Mouse (Mus musculus) MN1 (cell line): Measurements from ENCODE around the gene Lrtm2.
"Not testable (repeated sequence)": the region's sequence is repeated elsewhere in the genome, so short reads cannot be mapped to it uniquely, and the experiment has no call there.

ENCODE experiments used
- DNase-seq: peaks from one replicate; pipeline ENCODE4 v3.0.0-alpha.2; 2016; ENCODE audit warnings: low spot score

Gene Lrtm2

GRCm38 (mm10) chr6:119330506-119330905 is at the start of gene Lrtm2:
Gene Lrtm2 (minus strand): TSS chr6:119330766.
- DNase-seq: no peak

DNA sequence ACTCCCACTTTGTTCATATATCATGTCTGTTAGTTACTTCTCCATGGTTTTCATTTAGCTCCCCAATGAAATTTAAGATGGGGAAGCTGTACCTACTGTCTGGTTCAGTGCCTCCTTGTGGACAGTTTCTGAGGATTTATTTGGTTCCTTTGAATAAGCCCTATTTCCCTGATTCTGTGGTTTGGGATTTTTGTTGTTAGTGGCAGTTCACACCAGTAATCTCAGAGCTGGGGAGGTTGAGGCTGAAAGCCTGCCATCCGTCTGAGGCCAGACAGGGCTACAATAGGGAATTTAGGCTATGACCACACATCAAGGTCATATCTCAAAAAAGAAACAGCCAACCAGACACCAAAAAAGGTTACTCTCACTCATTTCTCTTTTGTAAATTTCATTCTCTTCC is 48.1 kb upstream of the Lrtm2 start:
- no peak for DNase-seq

DNA sequence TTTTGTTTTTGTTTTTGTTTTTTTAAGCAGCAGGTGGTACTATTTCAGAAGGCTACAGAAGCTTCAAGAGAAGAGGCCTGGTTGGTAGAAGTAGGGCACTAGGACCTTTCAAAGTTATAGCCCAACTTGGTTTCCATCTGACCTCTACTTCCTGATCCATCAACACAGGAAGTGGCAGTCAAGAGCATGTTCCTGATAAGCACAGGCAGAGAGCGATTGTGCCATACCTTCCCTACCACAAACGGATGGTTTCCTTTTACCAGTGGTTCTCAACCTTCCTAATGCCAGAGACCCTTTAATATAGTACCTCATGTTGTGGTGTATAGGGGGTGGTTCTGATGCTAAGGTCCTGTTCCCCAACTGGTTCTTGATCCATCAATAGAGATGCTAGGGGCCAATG is 47.0 kb upstream of the Lrtm2 start:
- DNase-seq: no peak

DNA sequence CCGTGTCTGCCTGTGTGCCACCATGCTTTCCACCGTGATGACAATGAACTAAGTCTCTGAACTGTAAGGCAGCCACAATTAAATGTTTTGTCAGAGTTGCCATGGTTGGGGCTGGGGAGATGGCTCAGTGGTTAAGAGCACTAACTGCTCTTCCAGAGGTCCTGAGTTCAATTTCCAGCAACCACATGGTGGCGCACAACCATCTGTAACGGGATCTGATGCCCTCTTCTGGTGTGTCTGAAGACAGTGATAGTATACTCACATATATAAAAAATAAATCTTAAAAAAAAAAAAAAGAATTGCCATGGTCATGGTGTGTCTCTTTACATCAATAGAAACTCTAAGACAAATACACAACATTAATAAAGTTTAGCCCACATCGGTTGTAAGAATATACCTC is 44.5 kb upstream of the Lrtm2 start:
- DNase-seq: no peak

DNA sequence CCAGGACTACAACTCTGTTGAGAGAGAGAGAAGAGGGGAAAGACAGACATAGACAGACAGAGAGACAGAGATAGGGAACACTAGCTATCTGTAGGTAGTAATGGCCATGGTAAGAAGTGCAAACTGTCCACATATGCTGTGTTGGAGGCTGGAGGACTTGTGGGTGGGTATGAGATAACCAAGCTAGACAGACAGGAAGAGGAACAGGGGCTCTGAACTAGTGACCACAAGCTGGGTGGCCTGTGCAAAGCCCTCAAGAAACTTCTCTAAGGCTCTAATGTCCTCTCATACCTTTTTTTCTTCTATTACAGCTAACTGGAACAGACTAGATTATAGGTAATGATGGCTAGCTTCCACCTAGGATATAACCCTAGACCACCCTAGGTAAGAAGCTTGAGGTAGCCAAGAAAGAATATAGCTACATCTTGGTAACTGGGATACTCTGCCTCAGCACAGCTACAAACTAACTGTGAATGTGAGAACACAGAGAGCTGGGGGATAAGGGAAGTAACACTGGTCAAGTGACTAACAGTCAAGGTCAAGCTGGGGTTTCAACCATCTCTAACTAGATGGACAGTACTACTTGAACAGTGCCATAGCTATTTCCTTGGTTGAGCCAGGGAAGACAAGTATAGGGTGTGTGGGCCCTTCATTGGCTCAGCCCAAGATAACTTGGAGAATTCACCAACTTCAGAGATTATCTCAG is 42.6 kb upstream of the Lrtm2 start:
- no peak for DNase-seq

- DNase-seq: no peak
Observed at GRCm38 (mm10) chr6:119372237-119372636, 41.7 kb upstream of the Lrtm2 start.

DNA sequence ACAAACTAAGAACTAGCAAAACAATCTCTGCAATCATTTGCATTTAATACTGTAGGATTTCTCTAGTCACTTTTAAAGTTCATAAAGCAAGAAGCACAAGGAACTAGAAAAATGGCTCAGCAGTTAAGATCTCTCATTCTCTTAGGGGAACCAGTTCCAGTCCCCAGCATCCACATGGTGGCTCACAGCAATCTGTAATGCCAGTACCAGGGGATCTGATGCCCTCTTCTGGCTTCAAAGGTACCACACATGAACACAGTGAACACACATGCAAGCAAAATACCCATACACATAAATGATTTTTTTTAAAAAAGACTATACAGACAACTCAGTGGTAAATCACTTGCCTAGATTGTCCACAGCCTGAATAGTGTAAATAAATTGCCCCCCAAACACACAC is 41.1 kb upstream of the Lrtm2 start:
- DNase-seq: no peak

GRCm38 (mm10) chr6:119367382-119367781 is 36.8 kb upstream of the Lrtm2 start:
- no peak for DNase-seq

DNA sequence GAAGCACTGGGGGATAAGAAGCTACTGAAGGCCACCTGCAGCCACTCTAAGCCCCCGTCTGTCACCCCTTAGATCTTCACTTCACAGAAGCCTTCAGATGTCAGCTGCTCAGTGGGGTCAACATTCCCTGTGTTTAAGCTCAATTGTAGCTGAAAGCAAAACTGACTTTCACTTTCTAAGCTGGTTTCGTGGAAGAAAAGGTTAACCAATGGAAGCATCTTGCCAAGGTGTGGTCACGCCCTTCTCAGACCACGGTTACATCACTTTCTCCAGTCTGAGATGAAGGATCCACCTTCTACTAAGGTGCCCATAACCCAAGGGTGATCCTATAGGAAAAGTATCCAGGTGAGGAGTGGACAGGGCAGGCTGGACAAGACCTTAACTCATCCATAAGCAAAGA is 36.2 kb upstream of the Lrtm2 start:
- not testable (repeated sequence) for DNase-seq

GRCm38 (mm10) chr6:119363593-119363992 is 33.0 kb upstream of the Lrtm2 start:
- no peak for DNase-seq

GRCm38 (mm10) chr6:119360925-119361702 is 30.5 kb upstream of the Lrtm2 start:
- DNase-seq: no peak

DNA sequence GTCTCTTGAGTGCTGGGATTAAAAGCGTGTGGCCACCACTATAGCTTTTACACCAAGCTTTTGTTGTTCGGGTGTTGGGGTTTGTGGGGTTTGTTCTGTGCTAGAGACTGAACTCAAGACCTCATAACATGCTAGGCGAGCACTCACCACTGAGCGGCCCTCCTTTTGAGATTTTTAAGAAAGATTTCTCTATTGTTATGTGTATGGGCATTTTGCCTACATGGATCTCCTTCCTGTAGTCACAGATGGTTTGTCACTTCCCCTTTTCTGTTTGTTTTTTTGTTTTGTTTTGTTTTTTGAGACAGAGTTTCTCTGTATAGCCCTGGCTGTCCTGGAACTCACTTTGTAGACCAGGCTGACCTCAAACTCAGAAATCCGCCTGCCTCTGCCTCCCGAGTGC is 29.7 kb upstream of the Lrtm2 start:
- not testable (repeated sequence) for DNase-seq

GRCm38 (mm10) chr6:119358020-119358571 is 27.5 kb upstream of the Lrtm2 start:
- no peak for DNase-seq

DNA sequence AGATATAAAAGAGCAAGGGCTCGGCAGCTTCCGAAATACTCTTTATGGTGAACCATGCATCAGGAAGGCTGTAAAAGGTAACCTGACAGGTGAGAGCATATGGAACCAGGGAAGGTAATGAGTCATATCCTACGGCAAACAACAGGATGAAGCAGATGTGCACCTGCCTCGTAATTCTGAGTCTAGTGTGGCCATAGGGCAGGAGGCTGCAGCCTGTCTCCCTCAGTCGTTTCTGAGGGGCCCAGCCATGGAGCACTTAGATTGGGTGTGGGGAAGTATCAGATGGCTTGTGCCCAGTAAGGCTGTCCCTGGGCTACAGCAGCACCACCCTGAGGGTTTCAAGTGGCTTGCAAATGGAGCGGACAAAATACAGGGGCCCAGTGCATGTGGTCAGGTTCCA is 21.9 kb upstream of the Lrtm2 start:
- DNase-seq: no peak

DNA sequence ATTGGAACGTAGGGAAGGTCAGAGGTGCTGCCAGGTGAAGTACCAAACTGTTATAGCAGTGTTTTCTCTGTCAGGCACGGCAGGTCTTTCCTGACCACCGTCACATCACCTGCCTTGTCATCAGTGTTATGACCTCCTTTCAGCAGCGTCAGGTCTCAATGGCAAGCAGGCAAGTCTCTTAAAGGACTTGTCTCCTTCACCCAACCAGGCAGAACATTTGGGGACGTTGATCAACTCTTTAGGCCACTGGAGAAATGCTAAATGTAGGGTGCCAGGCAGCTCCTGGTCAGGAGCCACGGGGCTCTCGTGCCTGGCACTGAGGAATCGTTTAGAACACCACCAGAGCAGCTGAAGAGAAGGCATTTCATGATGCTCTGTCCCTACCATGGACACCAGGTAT is 21.1 kb upstream of the Lrtm2 start:
- no peak for DNase-seq

GRCm38 (mm10) chr6:119350703-119351198 is 20.2 kb upstream of the Lrtm2 start:
- no peak for DNase-seq

GRCm38 (mm10) chr6:119348234-119348633 is 17.7 kb upstream of the Lrtm2 start:
- peak; percentile 85 for DNase-seq

- no peak for DNase-seq
Observed at GRCm38 (mm10) chr6:119347813-119348212, 17.2 kb upstream of the Lrtm2 start.

GRCm38 (mm10) chr6:119346257-119346656 is 15.7 kb upstream of the Lrtm2 start:
- no peak for DNase-seq

- peak; percentile 32 for DNase-seq
Observed at GRCm38 (mm10) chr6:119341409-119341808, 10.8 kb upstream of the Lrtm2 start.

- DNase-seq: no peak
Observed at GRCm38 (mm10) chr6:119338121-119338912, 7.8 kb upstream of the Lrtm2 start.

GRCm38 (mm10) chr6:119337287-119337686 is 6.7 kb upstream of the Lrtm2 start:
- DNase-seq: no peak
